Comparison of ENCODE assay signal across 28 mouse cellular contexts in the genomic region with DNA sequence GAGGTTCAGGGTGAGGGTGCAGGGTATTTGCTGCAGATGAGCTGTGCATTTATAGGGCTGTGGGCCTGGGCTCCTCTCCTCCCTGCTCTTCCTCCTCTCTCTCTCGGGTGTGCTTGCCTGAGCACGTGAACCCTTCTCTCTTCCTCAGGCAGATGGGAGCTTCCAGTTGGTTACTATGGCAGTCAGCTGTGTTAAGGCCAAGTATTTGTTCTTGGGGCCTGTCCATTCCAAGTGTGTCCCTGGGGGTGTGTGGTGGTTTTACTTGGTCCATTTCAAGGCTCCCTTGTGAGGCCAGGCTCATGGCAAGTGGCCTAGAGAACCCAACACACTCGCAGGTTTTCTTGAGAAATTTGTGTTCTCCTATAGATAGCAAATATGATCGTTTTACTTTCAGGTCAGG. TPM values are rescaled to one million over a fixed set of nuclear protein-coding genes. Genes with fewer than 3 reads are reported as not detected.
DNase-seq lines count a peak whose midpoint lies in the region; ATAC-seq and TF ChIP-seq lines count a peak whose summit lies in the region.
"Had no signal": no experiment of that assay in that cellular context is flagged by ENCODE, and none has a peak within 500 bp of the region (broad histone marks: within the 10 kb centered on the region; RNA-seq: fewer than 3 reads in every experiment).

A gene (minus strand): TSS at position 101 of the 400 bp plus-strand sequence.
A gene (minus strand): TSS at position 180 of the 400 bp plus-strand sequence.

- H3K4me1 ChIP-seq in forebrain, postnatal 0 days (ENCODE audit: insufficient read depth), result no peaks in the 10 kb centered on the region
- H3K4me1 ChIP-seq: embryonic facial prominence, embryonic 15.5 days; heart, embryonic 13.5 days had no signal

- intact Hi-C loops in gastrocnemius, adult 2 months (cut with DNase I), result no loop called here

- TF ChIP-seq CTCF in gastrocnemius, adult 2 months (IDR thresholded peaks at IDR 0.05), result no peak
- no peak for TF ChIP-seq CTCF in forebrain, postnatal 0 days (IDR thresholded peaks at IDR 0.05; ENCODE audit: low read depth)

- no peak for ATAC-seq in cerebellum, adult (ENCODE audit: insufficient number of reproducible peaks, low FRiP score, low TSS enrichment)
- ATAC-seq in forebrain, postnatal 0 days, result no peak
- ATAC-seq: activated CD4-positive, CD25-positive, alpha-beta regulatory T cell, adult 4 months; forebrain, embryonic 14.5 days; hindbrain, embryonic 16.5 days; Patski had no signal

- WGBS in forebrain, postnatal 0 days, result 73% methylated on average over 4 of the region's 4 CpGs

- DNase-seq in cerebellum, adult 11-12 months, result peak; percentile 12
- DNase-seq in gastrocnemius, adult 18-20 months (ENCODE audit: low spot score), result peak; percentile 7
- no peak for DNase-seq in gastrocnemius, adult 2 months
- DNase-seq in layer of hippocampus, adult 9-11 months, result peak; percentile 19
- no peak for DNase-seq in layer of hippocampus, postnatal 36 days
- no peak for DNase-seq in forebrain, postnatal 0 days
- DNase-seq: adrenal gland, adult 2 months; embryo, embryonic 11 days; gastrocnemius, postnatal 36 days; heart, adult 11 months; heart, postnatal 36 days; kidney, adult 11 months had no signal

- no peak within 1 kb of the TSS for H3K4me3 ChIP-seq in gastrocnemius, adult 2 months
- H3K4me3 ChIP-seq in forebrain, postnatal 0 days (ENCODE audit: low read depth, low read length), result no peak within 1 kb of the TSS
- H3K4me3 ChIP-seq: embryonic facial prominence, embryonic 15.5 days; erythroblast, embryonic 14.5 days; forebrain, embryonic 10.5 days; heart, embryonic 13.5 days had no signal

- H3K36me3 ChIP-seq in forebrain, postnatal 0 days (ENCODE audit: insufficient read depth), result no peaks in the 10 kb centered on the region
- H3K36me3 ChIP-seq: embryonic facial prominence, embryonic 15.5 days; forebrain, embryonic 10.5 days; heart, embryonic 13.5 days had no signal

- no peaks in the 10 kb centered on the region for H3K9me3 ChIP-seq in forebrain, postnatal 0 days (ENCODE audit: low read length)
- H3K9me3 ChIP-seq: embryonic facial prominence, embryonic 15.5 days; forebrain, embryonic 10.5 days; heart, embryonic 13.5 days had no signal

- no peak within 1 kb of the TSS for H3K9ac ChIP-seq in forebrain, postnatal 0 days
- H3K9ac ChIP-seq: embryonic facial prominence, embryonic 15.5 days; heart, embryonic 13.5 days had no signal

- H3K27ac ChIP-seq in gastrocnemius, adult 2 months, result no peak within 1 kb of the TSS
- H3K27ac ChIP-seq in forebrain, postnatal 0 days (ENCODE audit: low read depth, low read length), result no peak within 1 kb of the TSS
- H3K27ac ChIP-seq: embryonic facial prominence, embryonic 15.5 days; forebrain, embryonic 10.5 days; heart, embryonic 13.5 days had no signal

- no peaks in the 10 kb centered on the region for H3K27me3 ChIP-seq in forebrain, postnatal 0 days (ENCODE audit: insufficient read depth, low read length)
- H3K27me3 ChIP-seq: embryonic facial prominence, embryonic 15.5 days; heart, embryonic 13.5 days had no signal

- no peak within 1 kb of the TSS for H3K4me2 ChIP-seq in forebrain, postnatal 0 days (ENCODE audit: low read depth)
- H3K4me2 ChIP-seq: embryonic facial prominence, embryonic 15.5 days; heart, embryonic 13.5 days had no signal

RNA-seq across cellular contexts. Expression of the first gene that starts in this region (rescaled TPM):
- total RNA-seq in gastrocnemius, adult 18-20 months (2021), result not detected
- not detected for total RNA-seq in gastrocnemius, adult 2 months (2021)
- total RNA-seq in layer of hippocampus, postnatal 36 days (2021), result not detected
- 0.08 and 0.29 TPM in 2 replicates for total RNA-seq in forebrain, postnatal 0 days (2014; rRNA removed)
- 0.15 TPM in 1 of 2 replicates, not detected in the other for polyA plus RNA-seq in forebrain, postnatal 0 days (2015; fragmentation: Nextera tagmentation; extraction: Ambion mirVana)
- total RNA-seq: adrenal gland, adult 2 months; CH12.LX; common myeloid progenitor, adult 5-6 weeks; gastrocnemius, adult 8-10 months; gastrocnemius, postnatal 36 days; heart, postnatal 36 days had no signal
- polyA plus RNA-seq: activated CD4-positive, CD25-positive, alpha-beta regulatory T cell, adult 4 months; adrenal gland, adult 2 months; embryonic facial prominence, embryonic 11.5 days; embryonic facial prominence, embryonic 15.5 days; erythroblast, embryonic 14.5 days; forebrain, embryonic 10.5 days; forebrain, embryonic 14.5 days; heart, embryonic 13.5 days; heart, postnatal 0 days; hindbrain, embryonic 11.5 days; hindbrain, embryonic 16.5 days; intestine, embryonic 14.5 days; Patski had no signal

RNA-seq across cellular contexts. Expression of the second gene that starts in this region (rescaled TPM):
- not detected for total RNA-seq in gastrocnemius, adult 18-20 months (2021)
- not detected for total RNA-seq in gastrocnemius, adult 2 months (2021)
- total RNA-seq in layer of hippocampus, postnatal 36 days (2021), result 1 to 10 TPM; 3.9 to 4.2 TPM
- 0.15 and 0.24 TPM in 2 replicates for total RNA-seq in forebrain, postnatal 0 days (2014; rRNA removed)
- 0.25 and 0.45 TPM in 2 replicates for polyA plus RNA-seq in forebrain, postnatal 0 days (2015; fragmentation: Nextera tagmentation; extraction: Ambion mirVana)
- total RNA-seq: adrenal gland, adult 2 months; CH12.LX; common myeloid progenitor, adult 5-6 weeks; gastrocnemius, adult 8-10 months; gastrocnemius, postnatal 36 days; heart, postnatal 36 days had no signal
- polyA plus RNA-seq: activated CD4-positive, CD25-positive, alpha-beta regulatory T cell, adult 4 months; adrenal gland, adult 2 months; embryonic facial prominence, embryonic 11.5 days; embryonic facial prominence, embryonic 15.5 days; erythroblast, embryonic 14.5 days; forebrain, embryonic 10.5 days; forebrain, embryonic 14.5 days; heart, embryonic 13.5 days; heart, postnatal 0 days; hindbrain, embryonic 11.5 days; intestine, embryonic 14.5 days; Patski had no signal

Comparison
In these comparisons a context has a peak if more than half of its experiments do, and no peak if none do; other contexts are left out.
1. DNase-seq: peak in cerebellum, adult 11-12 months (single experiment) and layer of hippocampus, adult 9-11 months (single experiment); none in gastrocnemius, adult 2 months (single experiment), layer of hippocampus, postnatal 36 days (0 of 2) and forebrain, postnatal 0 days (single experiment).
2. Peak in DNase-seq in gastrocnemius, adult 18-20 months; RNA of the genes that start here not detected or under 1 TPM.